Mouse (Mus musculus): Measurements from ENCODE around the gene Otop1. TPM values are rescaled to one million over a fixed set of nuclear protein-coding genes. Genes with fewer than 3 reads are reported as not detected.

Gene Otop1
- polyA plus RNA-seq, 1 experiment: 0.21 TPM

DNA sequence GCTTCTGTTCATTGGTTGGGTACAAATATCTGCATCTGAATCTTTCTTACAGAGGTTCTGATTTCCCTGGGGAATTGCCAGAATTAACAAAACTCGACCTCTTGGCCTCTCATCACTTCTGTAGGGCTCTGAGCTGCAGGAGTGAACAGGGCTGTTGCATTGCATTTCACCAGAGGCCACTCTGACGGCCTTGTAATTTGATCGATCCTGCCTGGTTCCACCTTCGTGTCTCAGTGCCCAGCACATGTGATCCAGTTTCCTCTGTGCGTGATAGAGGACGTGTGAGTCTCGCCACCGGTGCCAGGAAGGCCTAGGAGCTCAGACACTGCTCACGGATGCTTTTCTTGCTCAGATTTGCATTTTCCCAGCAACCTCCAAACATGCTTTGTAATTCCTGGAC lies 10.0 kb downstream of the Otop1 start:
- H3K9me3 ChIP-seq: peaks cover 11% of the 10 kb centered on the region
- H3K4me3 ChIP-seq (replicated peaks): no peak overlapping the region
- TF ChIP-seq FLI1 (IDR thresholded peaks at IDR 0.05; ENCODE audit: low read length) (no peak), GATA1 (IDR thresholded peaks at IDR 0.05; ENCODE audit: borderline replicate concordance, low read length) (no peak)
- no peaks in the 10 kb centered on the region for H3K36me3 ChIP-seq (replicated peaks; ENCODE audit: low read length)
- peaks cover 21% of the 10 kb centered on the region for H3K27me3 ChIP-seq (replicated peaks)
- H3K4me1 ChIP-seq: peaks cover 1% of the 10 kb centered on the region; the same call in 1 of the 2 replicates

DNA sequence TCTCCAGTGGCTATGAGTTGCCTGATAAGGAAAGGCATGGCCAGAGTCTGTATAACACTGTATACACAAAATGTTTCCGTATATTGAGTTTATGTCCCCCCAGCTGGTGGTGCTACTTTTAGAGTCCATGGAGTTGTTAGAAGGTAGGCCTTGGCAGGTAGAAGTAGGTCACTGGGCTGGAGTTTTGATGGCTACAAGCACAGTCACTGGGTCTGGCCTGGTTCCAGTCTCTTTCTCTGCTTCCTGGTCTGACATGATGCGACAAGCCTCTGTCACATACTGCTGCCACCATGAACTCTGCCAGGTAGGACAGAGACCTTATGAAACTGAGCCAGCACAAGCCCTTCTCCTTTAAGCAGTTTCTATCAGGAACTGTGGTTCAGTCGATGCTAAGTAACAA lies 12.7 kb downstream of the Otop1 start:
- H3K36me3 ChIP-seq (replicated peaks; ENCODE audit: low read length): no peaks in the 10 kb centered on the region
- no peak for TF ChIP-seq FLI1 (IDR thresholded peaks at IDR 0.05; ENCODE audit: low read length)
- no peak for TF ChIP-seq GATA1 (IDR thresholded peaks at IDR 0.05; ENCODE audit: borderline replicate concordance, low read length)
- H3K9me3 ChIP-seq: peaks cover 18% of the 10 kb centered on the region
- no peaks in the 10 kb centered on the region for H3K4me1 ChIP-seq
- peaks cover 12% of the 10 kb centered on the region for H3K27me3 ChIP-seq (replicated peaks)
- no peak overlapping the region for H3K4me3 ChIP-seq (replicated peaks)

DNA sequence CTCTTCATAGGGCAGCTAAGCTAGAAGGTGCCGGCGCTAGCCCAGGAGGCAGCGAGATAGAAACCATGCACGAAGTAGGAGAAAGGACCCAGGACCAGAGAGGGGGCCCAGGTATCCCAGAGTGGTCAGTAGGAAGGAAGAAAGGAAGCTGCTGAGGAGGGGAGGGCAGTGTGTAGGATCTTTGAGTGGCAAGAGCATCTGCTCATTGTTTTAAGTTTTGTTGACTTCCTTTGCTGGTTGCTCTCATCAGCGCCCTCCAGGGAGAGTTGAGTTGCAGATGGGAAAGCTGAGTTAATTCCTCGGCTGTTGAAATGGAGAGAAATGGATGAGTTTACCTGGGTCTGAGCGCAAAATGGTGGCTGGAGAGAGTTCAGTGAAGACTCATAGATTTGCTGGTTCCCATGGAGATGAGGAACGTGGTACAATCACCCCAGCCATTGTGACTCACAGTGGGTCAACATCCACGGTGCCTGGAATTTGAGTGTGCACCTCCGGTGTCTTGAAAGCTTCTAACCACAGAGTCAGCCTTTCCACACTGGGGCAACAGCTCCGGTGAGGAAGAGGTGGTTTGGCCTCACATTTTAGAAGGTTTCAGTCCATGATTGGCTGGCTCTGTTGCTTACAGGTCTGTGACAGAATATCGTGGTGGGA lies 26.1 kb downstream of the Otop1 start:
- H3K4me1 ChIP-seq: no peaks in the 10 kb centered on the region
- H3K36me3 ChIP-seq (replicated peaks; ENCODE audit: low read length): no peaks in the 10 kb centered on the region
- TF ChIP-seq GATA1 (IDR thresholded peaks at IDR 0.05; ENCODE audit: borderline replicate concordance, low read length) (no peak), FLI1 (IDR thresholded peaks at IDR 0.05; ENCODE audit: low read length) (no peak)
- no peaks in the 10 kb centered on the region for H3K9me3 ChIP-seq
- H3K4me3 ChIP-seq (replicated peaks): no peak overlapping the region
- H3K27me3 ChIP-seq (replicated peaks): peaks cover 33% of the 10 kb centered on the region

DNA sequence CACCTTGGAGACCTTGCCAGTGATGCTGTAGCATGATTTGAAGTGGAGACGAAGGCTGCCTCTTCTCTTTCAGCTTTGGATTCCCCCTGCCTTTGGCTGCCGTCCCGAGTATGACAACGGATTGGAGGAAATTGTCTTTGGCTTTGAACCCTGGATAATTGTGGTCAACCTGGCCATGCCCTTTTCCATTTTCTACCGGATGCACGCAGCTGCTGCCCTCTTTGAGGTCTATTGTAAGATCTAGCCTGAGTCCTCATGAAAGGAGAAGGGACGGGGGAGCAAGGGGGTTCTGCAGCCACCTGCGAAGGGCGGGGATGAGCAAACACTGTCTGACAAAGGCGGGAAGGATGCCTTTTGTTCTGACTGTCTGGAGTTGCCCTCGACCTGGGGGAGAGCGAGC lies 26.9 kb downstream of the Otop1 start:
- Histone ChIP-seq H3K4me3 (replicated peaks) (no peak overlapping the region), H3K36me3 (replicated peaks; ENCODE audit: low read length) (no peaks in the 10 kb centered on the region), H3K27me3 (replicated peaks) (peaks cover 31% of the 10 kb centered on the region), H3K4me1 (peaks cover 2% of the 10 kb centered on the region; the same call in 1 of the 2 replicates), H3K9me3 (no peaks in the 10 kb centered on the region)
- TF ChIP-seq GATA1 (IDR thresholded peaks at IDR 0.05; ENCODE audit: borderline replicate concordance, low read length) (no peak), FLI1 (IDR thresholded peaks at IDR 0.05; ENCODE audit: low read length) (no peak)

DNA sequence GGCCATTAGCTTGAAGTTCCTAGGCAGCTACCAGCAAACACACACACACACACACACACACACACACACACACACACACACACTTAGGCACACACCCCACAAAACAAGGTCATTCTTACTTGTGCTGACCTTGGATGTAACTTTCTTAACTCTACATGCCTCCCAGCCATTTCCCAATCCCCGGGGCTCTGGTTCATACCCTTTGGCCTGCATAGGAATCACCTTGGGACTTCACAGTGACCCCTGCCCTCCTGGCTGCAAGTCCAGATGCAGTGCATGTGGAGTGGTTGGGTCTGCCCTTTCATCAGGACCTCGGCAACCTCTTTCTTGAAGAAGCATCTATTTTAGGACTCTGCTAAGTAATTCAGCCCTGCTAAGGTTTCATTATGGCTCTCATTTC lies 29.5 kb downstream of the Otop1 start:
- Histone ChIP-seq H3K9me3 (no peaks in the 10 kb centered on the region), H3K27me3 (replicated peaks) (peaks cover 44% of the 10 kb centered on the region), H3K4me3 (replicated peaks) (no peak overlapping the region), H3K4me1 (peaks cover 22% of the 10 kb centered on the region), H3K36me3 (replicated peaks; ENCODE audit: low read length) (no peaks in the 10 kb centered on the region)
- no peak for TF ChIP-seq FLI1 (IDR thresholded peaks at IDR 0.05; ENCODE audit: low read length)
- no peak for TF ChIP-seq GATA1 (IDR thresholded peaks at IDR 0.05; ENCODE audit: borderline replicate concordance, low read length)

DNA sequence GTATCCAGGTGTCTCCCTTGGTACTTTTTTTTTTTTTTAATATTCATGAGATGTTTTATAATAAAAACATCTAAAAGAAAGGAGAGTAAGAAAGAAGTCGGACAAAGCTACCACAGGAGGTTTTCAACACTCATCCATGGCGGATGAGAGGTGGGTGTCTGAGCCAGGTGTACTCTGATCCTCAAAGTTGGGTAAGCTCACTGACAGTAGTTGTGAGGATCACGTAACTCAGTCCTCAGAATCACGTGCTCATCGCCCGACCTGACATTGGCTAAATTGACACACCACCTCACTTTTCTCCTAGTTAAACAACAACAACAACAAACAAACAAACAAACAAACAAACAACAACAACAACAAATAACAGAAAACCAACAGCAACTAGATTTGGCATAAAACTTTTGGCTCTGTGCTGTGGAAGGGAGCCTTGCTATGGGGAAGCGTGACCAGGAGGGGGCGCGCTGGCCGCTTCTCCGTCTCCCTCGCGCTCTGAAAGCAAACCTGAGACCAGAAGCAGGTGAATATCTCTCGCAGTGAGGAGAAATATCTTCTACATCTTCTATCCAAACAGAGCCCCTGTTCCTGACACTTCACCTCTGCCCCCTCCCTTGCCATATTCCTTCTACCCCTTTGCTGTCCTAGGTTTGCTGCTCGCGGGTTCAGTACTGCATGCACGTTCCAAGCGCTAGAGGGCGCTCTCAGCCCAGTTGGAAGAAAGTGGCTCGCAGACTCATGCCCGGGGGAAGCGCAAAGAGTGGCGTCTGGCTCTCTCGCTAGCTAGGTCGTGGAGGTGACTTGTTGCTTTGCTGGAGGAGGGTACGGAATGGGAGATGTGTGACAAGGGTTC lies 31.7 kb downstream of the Otop1 start:
- Histone ChIP-seq H3K27me3 (replicated peaks) (peaks cover 43% of the 10 kb centered on the region), H3K36me3 (replicated peaks; ENCODE audit: low read length) (no peaks in the 10 kb centered on the region), H3K9me3 (no peaks in the 10 kb centered on the region), H3K4me3 (replicated peaks) (peak overlapping the region; percentile 89), H3K4me1 (peaks cover 24% of the 10 kb centered on the region)
- TF ChIP-seq GATA1 (IDR thresholded peaks at IDR 0.05; ENCODE audit: borderline replicate concordance, low read length): no peak
- no peak for TF ChIP-seq FLI1 (IDR thresholded peaks at IDR 0.05; ENCODE audit: low read length)

DNA sequence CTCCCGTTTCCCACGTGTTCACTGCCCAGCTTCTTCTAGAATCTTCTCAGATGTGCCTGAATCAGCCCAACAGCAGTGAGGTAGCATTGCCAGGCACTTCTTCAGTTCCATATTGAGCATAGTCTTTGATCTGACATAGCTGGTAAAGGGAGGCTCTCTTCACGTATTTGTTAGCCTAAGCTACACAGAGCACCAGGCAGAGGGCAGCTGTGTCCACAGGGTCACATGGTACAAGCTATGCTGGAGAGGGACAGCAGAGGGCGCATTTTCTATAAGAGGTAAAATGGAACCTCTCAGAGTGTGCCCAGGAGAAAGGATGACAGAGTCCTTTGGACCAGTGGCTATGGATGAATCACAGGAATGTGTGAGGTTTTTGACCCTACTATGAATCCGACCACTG lies 33.1 kb downstream of the Otop1 start:
- Histone ChIP-seq H3K27me3 (replicated peaks) (peaks cover 39% of the 10 kb centered on the region), H3K4me3 (replicated peaks) (no peak overlapping the region), H3K4me1 (peaks cover 24% of the 10 kb centered on the region), H3K36me3 (replicated peaks; ENCODE audit: low read length) (no peaks in the 10 kb centered on the region), H3K9me3 (no peaks in the 10 kb centered on the region)
- TF ChIP-seq FLI1 (IDR thresholded peaks at IDR 0.05; ENCODE audit: low read length) (no peak), GATA1 (IDR thresholded peaks at IDR 0.05; ENCODE audit: borderline replicate concordance, low read length) (no peak)

DNA sequence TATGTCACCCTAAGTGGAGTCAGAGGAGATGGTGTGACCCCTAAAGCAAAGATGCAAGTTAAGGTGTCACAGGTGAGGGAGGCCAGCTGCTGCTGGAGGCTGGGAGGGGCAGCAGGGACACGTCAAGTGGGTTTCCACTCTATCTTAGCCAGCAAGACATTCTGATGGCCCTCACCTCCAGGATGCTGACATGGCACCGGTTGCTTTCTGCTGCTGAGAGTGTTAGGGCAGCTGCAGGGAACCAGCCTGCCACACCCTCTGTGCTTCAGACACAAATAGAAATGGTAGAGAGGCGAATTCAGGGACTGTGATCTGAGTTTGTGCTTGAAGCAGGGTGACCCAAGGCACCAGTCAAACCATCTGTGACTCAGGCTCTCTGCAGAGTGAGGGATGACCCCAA lies 34.0 kb downstream of the Otop1 start:
- no peaks in the 10 kb centered on the region for H3K9me3 ChIP-seq
- H3K4me1 ChIP-seq: peaks cover 24% of the 10 kb centered on the region
- H3K27me3 ChIP-seq (replicated peaks): peaks cover 45% of the 10 kb centered on the region
- TF ChIP-seq FLI1 (IDR thresholded peaks at IDR 0.05; ENCODE audit: low read length): no peak
- TF ChIP-seq GATA1 (IDR thresholded peaks at IDR 0.05; ENCODE audit: borderline replicate concordance, low read length): no peak
- H3K4me3 ChIP-seq (replicated peaks): peak overlapping the region; percentile 15
- H3K36me3 ChIP-seq (replicated peaks; ENCODE audit: low read length): no peaks in the 10 kb centered on the region

DNA sequence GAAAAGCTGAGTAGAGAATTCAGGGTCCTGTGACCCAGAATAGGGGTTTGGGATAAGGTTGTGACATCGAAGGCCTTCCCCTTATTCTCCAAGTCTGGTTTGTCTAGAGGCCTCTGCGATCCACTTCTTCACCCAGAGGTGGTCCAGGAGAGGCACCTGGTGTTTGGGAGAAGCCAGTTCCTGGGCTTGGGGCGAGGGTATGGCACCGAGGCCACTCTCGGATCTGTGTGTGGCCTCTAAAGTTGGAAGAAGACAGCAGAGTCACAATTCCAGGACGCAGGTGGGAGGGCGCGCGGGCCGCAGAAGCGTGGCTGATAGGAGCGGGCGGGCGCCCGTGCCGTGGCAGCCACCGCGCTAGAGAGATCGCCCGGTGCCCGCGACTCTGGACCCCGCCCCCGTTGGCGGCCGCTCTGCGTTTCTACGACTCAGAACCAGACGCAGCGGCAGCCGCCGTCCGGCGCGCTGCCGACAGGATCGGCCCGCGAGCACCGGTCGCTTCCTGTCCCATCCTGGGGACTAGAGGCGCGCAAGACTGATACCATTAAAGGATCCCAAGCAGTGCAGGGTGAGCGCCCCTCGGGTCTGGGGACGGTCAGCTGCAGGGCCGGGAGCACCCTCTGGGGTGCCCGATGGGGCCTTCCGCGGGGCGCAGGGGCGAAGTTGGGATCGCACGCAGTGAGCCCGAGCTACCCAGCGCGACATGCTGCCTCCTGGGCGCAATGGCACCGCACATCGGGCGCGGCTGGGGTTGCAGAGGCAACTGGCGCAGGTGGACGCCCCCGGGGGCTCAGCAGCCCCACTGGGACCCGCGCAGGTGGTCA lies 43.4 kb downstream of the Otop1 start, which contains the start of gene Drd5:
Drd5 (plus strand) TSS at position 402 of the 821 bp plus-strand sequence.
- Histone ChIP-seq H3K4me3 (replicated peaks) (no peak within 1 kb of the TSS), H3K27me3 (replicated peaks) (peaks cover 72% of the 10 kb centered on the region), H3K9me3 (peaks cover 12% of the 10 kb centered on the region; the same call in 1 of the 2 replicates), H3K36me3 (replicated peaks; ENCODE audit: low read length) (no peaks in the 10 kb centered on the region), H3K4me1 (no peaks in the 10 kb centered on the region)
- no peak for TF ChIP-seq GATA1 (IDR thresholded peaks at IDR 0.05; ENCODE audit: borderline replicate concordance, low read length)
- TF ChIP-seq FLI1 (IDR thresholded peaks at IDR 0.05; ENCODE audit: low read length): no peak
